Mouse (Mus musculus) large intestine, adult 2 months (tissue): ENCODE measurements at regions not wholly inside any gene's neighbourhood (a gene's known extent, or its start where the extent isn't known, plus 50 kb on each side); places are given as distances from the start of the nearest gene placed in this dataset.

Source experiments
- DNase-seq: peaks from one replicate; pipeline ENCODE4 v3.0.0-alpha.2; 2012; ENCODE audit warnings: low read depth, low spot score
- WGBS: fragments of 180-500 bp; shearing (Covaris S2); methylation state at CpG from one replicate; pipeline ENCODE4 v1.1.7; 2018; 5-methylcytosine and 5-hydroxymethylcytosine counted together

- peak; percentile 8 for DNase-seq
- WGBS: 21% methylated on average over 7 of the region's 7 CpGs
These were observed 333.1 kb upstream of the Nrp1 start for GRCm38 (mm10) chr8:128025251-128025856.

GRCm38 (mm10) chr8:128026981-128027380, 331.4 kb upstream of the Nrp1 start:
- DNase-seq: no peak
- 83% methylated on average over 2 of the region's 2 CpGs for WGBS

GRCm38 (mm10) chr8:128030335-128031280, 327.8 kb upstream of the Nrp1 start:
- WGBS: 82% methylated on average over 24 of the region's 24 CpGs
- DNase-seq: no peak

GRCm38 (mm10) chr8:128034127-128034526, 324.3 kb upstream of the Nrp1 start:
- WGBS: 32% methylated on average over 6 of the region's 6 CpGs
- no peak for DNase-seq

GRCm38 (mm10) chr8:128035672-128036071, 322.7 kb upstream of the Nrp1 start:
- 83% methylated on average over 3 of the region's 3 CpGs for WGBS
- DNase-seq: no peak

- 60% methylated on average over 6 of the region's 6 CpGs for WGBS
- DNase-seq: no peak
These were observed 318.9 kb upstream of the Nrp1 start for GRCm38 (mm10) chr8:128039341-128040064.

- DNase-seq: no peak
- WGBS: 88% methylated on average over 2 of the region's 2 CpGs
These were observed 315.5 kb upstream of the Nrp1 start for GRCm38 (mm10) chr8:128042877-128043276.

- WGBS: 78% methylated on average over 4 of the region's 4 CpGs
- DNase-seq: no peak
These were observed 315.0 kb upstream of the Nrp1 start for GRCm38 (mm10) chr8:128043392-128043791.

GRCm38 (mm10) chr8:128056251-128056650, 302.2 kb upstream of the Nrp1 start:
- 88% methylated on average over 8 of the region's 8 CpGs for WGBS
- no peak for DNase-seq

- no peak for DNase-seq
- WGBS: 86% methylated on average over 6 of the region's 6 CpGs
These were observed 300.6 kb upstream of the Nrp1 start for GRCm38 (mm10) chr8:128057845-128058244.

- no peak for DNase-seq
- 89% methylated on average over 3 of the region's 3 CpGs for WGBS
These were observed 298.6 kb upstream of the Nrp1 start for GRCm38 (mm10) chr8:128059817-128060216.

GRCm38 (mm10) chr8:128064211-128064610, 294.2 kb upstream of the Nrp1 start:
- 90% methylated on average over 1 of the region's 1 CpGs for WGBS
- DNase-seq: no peak

- WGBS: 93% methylated on average over 2 of the region's 2 CpGs
- DNase-seq: no peak
These were observed 293.3 kb upstream of the Nrp1 start for GRCm38 (mm10) chr8:128065127-128065526.

GRCm38 (mm10) chr8:128065964-128066680, 292.3 kb upstream of the Nrp1 start:
- 72% methylated on average over 7 of the region's 7 CpGs for WGBS

GRCm38 (mm10) chr8:128069749-128070148, 288.7 kb upstream of the Nrp1 start:
- 67% methylated on average over 2 of the region's 2 CpGs for WGBS
- DNase-seq: no peak

More at GRCm38 (mm10) chr8:128065964-128066680, 292.3 kb upstream of the Nrp1 start:
- no peak for DNase-seq

- no peak for DNase-seq
- 69% methylated on average over 1 of the region's 1 CpGs for WGBS
These were observed 282.8 kb upstream of the Nrp1 start for GRCm38 (mm10) chr8:128075566-128075965.

GRCm38 (mm10) chr8:128076226-128076625, 282.2 kb upstream of the Nrp1 start:
- 79% methylated on average over 4 of the region's 4 CpGs for WGBS
- DNase-seq: no peak

- 68% methylated on average over 1 of the region's 1 CpGs for WGBS
- DNase-seq: no peak
These were observed 279.7 kb upstream of the Nrp1 start for GRCm38 (mm10) chr8:128078740-128079139.

GRCm38 (mm10) chr8:128085800-128086199, 272.6 kb upstream of the Nrp1 start:
- no peak for DNase-seq
- WGBS: 54% methylated on average over 1 of the region's 1 CpGs

GRCm38 (mm10) chr8:128087500-128087899, 270.9 kb upstream of the Nrp1 start:
- 95% methylated on average over 1 of the region's 1 CpGs for WGBS
- no peak for DNase-seq
